Mouse (Mus musculus) spleen, embryonic (tissue): Measurements from ENCODE around the gene Kif12.

Experiments used
- CTCF ChIA-PET: fragments of 350-600 bp; sonication (Branson Sonifier 250); formaldehyde crosslinking; loops from one replicate; lab custom pipeline; 2022; lab: Charles Lee

Kif12 gene

DNA sequence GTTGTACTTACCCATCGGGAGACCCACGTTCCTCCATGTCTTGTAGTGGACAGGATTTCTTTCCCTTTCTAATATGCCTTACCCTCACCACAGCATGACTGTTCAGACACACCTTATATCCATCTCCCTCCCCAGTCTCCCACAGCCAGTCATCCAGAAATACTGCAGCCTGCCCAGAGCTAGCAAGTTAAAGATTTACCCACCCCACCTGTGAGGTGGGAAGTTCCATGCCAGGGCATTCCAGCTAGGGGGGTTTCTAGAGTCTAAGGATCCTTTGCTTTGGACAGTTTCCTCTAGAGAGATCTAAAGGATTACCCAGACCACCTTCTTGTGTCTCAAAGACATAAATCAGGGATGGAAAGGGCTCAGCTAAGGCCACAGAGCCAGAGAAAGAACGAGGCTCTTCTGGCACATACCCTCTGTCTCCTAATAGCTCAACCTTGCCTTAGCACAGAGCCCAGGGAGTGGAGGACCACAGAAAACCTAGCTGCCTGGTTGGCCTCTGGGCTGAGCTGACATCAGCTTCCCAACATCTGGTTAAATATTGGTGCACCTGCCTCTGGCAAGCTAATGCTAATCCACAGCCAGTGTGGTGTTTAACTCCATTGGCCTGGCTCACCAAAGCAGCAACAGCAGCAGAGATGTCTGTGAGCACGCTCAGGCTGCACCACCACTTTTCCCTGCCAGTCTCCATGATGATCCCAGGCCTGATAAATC, at the start of gene Kif12:
TSS of gene Kif12 (minus strand) at position 163 of the 717 bp plus-strand sequence.
- CTCF ChIA-PET: no interaction called here

DNA sequence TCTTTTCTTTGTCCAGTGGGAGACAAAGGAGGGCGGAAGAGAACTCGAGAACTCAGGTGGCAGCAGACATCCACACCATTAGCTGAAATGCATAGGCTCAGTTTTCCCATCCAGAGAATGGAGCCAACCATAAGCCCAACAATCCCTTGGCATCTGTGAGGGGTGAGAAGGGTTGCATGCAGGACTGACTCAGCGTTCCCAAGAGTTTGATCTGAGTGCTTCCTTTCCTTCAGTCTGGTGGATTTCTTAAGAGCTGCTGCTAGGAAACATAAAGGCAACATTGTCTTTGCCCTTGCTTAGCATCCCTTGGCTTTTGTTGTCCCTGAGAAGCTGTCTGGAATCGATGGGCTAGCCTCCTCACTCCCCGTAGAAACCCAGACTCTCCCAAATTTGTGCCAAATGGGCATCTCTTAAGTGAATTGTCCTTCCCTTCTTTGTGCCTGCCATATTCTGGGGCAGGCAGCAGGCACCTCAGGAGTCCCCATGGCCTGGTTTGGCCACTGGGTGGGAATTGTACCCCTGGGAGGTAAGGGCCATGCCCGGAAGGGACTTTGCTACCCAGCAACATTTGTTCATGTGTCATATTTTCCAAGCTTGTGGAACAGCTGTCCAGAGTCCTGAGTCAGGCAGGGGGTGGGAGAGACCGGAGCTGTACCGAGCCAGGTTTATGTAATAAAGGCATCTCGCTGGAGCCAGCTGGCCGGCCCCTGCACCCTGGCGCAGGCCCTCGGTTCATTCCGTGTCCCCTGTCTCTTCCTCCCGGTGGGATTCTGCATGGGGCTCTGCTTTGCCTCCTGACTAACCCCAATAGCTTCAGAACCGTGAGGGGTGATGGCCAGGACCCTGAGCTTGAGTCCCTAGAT, 49.4 kb upstream of the Kif12 start:
- CTCF ChIA-PET: no interaction called here

DNA sequence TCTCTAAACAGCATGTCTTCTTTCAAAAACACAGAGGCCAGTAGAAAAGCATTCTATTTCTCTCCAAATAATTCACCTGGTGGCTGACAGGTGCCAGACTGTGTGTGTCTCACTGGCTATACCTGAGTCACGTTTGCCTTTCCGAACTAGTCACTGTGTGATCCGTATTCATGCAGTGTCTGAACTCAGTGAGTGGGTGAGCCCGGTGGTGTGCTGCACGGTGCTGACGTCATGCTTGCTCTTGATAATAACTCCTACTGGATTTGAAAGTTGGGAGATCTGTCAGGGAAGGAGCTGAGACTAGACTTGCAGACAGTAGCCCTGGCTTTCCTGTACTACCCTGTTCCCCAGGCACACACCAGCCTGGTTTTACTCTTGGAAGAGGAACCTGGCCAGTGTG, 47.7 kb upstream of the Kif12 start:
- CTCF ChIA-PET: no interaction called here

DNA sequence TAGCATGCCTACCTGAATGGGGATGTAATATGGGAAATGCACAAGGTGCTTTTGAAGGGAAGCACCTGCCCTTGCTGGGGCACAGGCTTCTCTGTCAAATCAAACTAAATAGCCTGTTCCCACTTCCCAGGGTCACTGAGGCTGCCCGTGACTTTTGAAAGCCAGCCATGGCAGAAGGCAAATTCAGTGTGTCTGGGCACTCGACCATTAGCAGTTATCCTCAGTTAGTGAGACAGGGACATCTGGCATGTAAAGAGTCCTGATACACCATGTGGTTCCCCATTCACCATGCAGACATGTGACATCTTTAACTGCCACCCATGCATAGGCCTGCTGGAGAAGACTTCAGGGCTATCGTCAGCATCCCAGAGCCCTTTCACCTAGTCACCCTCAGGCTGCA, 47.1 kb upstream of the Kif12 start:
- CTCF ChIA-PET: no interaction called here

DNA sequence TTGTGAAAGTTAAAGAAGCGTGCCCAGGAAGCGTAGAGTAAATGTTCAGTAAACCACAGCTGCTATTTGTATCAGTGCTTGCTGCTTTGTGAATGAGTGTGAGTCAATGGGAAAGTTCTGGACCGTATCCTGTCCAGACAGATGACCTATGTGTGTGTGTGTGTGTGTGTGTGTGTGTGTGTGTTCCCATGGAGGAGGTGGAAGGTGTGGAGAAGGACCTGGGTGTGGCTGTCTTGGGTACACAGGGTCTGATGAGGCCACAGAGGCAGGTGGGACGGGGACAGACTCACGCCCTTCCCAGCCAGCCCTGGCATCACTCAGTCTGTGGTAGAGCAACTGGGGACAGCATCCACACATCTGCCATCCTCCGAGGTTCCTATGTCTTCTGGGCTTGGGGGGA, 45.6 kb upstream of the Kif12 start:
- CTCF ChIA-PET: no interaction called here

DNA sequence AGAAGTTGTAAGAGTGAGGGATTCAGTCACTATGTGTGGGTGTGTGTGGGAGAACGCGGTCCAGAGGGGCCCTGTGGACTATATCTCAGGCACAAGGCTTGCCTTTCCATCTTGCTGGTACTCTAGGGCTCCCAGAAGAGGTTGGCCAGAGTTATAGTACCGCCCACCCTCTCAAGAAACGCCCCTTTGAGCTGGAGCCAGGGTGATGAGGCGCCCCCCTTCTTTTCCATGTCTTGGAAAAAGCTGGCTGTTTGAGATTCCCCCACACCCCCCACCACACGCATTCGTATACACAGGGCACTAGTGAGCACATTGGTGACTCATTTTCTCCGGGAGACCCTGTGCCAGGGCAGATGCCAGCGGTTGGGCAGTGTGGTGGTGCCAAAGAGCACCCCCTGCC, 44.6 kb upstream of the Kif12 start:
- CTCF ChIA-PET: no interaction called here

DNA sequence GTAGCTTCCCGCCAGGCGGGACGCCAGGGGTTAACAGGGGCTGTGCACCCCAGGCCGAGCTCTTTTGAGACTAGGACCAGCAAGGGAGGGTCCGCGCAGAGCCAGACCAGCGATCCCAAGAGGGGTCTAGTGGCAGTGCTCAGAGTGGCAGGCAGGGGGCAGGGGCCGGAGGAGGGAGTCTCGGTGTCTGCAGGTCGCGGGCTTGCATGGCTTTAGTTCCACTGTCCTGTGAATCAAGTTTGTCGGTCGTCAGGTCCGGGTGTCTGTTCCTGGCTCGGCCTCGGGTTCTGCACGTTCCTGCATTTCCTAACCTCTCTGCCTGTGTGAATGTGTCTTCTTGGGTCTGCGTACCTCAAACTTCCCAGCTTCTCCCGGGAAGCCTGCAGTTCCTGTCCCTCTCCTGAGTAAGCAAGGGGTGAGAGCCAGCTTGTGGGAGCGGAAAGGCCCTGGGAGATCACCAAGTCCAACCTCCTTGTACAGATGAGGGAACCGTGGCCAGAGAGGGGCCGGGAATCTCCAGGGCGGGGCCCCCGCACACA, 44.1 kb upstream of the Kif12 start:
- CTCF ChIA-PET: interaction anchor here (0.5 kb wide), 1 partner anchor 104 kb away, joined by 3 read pairs; no protein-coding TSS in a partner anchor

DNA sequence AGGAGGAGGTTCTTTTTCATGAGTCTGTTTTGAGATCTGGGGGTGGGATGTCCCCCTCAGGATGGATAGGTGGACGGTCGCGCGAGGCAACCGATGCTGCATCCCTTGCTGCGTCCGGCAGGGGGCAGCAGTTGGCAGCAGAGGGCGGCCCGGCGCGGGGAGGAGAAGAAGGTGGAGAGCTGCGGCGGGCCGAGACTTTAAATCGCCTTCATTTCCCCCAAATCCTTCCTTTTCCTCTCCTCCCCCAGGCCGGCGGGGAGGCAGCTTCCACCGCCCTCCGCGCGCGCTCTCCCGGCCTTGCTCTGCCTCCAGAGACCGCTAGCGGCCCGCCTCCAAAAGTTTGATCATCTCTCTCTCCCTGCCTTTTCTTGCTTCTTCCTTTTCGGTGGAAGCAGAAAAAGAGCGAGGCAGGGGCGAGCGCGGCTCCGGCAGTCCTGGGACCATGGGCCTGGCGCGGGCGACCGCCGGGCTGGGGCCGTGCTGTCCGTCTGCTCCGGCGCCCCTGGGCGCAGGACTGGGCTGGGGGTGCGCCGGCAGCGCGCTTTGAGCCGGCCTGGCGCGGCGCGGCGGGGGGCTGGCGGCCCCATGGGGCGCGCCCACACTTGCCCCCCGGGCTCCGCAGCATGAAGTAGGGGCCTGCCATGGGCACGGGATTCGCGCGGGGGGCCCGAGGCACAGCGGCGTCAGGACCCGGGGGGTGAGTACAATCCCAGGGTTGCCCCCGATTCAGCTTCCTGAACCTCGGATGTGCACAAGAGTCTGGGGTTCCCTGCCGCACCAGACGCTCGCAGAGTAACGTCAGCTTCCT, 43.5 kb upstream of the Kif12 start:
- CTCF ChIA-PET: interaction anchor here (0.5 to 0.9 kb wide), 2 partner anchors 93 to 105 kb away, joined by 3 read pairs; no protein-coding TSS in a partner anchor

DNA sequence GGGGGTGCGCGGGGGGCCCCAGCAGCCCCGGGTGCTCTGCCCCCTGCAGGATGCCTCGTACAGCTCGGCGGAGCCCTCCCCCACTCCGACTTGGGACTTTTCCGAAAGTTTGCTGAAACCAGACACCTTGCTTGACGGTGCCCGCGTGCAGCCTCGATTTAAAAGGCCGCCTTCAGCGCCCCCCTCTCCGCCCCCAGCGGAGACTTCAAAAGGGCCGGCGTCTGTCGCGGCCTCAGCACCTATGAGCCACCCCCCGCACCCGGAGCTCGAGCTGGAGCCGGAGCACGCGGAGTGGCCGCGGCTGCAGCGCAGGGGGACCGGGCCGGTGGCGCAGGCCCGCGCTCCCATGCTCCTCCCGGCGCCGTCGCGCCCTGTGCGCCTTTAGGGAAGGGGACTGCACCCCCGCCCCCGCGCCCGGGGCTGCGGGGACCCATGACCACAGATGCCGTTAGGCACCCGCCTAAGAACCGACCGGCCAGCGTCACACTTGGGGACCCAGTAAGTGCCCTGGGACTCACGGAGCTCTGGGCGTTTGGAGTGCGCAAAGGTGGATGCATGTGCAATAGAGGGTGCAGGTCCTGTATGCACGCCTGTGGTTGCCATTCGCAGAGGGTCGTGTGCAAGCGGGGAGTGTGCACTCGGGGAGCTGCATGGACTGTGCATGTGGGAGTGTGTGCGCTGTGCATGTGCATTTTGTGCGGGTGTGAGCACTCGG, 42.1 kb upstream of the Kif12 start, which contains the start of gene Col27a1:
TSS of gene Col27a1 (plus strand) at position 98 of the 715 bp plus-strand sequence.
- CTCF ChIA-PET: interaction anchor here (0.5 to 0.9 kb wide), 3 partner anchors 37 to 94 kb away, joined by 3 read pairs; no protein-coding TSS in a partner anchor

DNA sequence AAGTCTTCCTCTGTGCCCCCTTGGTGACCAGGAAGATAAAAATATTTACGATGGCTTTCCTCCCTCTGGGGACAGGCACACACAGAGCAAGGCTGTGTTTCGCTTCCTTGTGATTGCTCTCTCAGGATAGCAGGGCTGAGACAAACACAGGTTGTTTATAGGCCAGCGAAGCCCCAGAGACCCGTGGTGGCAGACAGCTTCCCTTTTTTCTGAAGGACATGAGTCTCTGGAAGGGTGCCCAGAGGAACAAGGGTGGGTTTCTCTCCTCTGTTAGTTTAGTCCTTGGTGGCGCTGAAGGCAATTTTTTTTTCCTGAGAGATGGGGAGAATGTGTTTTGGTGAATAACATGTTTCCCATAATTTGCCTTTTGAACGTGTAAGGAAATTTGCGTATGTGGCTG, 33.7 kb upstream of the Kif12 start:
- CTCF ChIA-PET: no interaction called here

DNA sequence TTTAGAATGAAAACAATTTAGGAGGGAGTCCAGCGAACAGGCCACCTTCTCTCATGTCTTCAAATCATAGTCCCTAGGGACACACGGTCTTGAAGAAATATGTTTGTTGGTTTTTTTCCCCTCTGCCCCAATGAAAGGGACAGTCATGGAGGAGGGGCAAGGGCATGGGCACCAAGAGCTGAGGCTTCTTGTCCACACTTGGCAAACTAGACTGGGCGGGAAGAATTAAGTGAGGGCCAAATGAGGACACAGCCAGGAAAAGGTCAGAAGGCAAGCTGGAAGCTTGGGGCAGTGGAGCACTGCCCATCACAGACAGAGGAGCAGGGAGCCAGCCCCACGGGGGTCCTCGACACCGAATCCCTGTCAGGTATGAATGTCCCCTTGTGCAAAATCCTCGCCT, 31.9 kb upstream of the Kif12 start:
- CTCF ChIA-PET: no interaction called here

DNA sequence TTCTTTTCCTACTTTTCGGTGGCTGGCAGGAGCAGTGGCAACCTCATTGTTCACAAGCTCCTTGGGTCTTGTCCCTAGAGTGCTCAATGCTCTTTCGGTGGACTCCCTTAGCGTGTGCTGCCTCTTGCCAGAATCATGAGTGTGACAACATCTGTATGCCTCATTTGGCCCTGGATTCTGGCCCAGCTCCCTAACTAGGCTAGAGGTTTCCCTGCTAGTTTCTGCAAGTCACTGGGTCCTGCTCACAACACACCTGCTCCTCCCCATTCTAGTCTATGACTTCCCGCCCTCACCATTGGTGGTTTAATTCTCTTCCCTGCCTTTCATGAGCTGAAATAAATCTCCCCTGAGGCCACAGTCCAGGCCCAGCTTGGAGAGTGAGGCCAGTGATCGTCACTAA, 27.4 kb upstream of the Kif12 start:
- CTCF ChIA-PET: no interaction called here

DNA sequence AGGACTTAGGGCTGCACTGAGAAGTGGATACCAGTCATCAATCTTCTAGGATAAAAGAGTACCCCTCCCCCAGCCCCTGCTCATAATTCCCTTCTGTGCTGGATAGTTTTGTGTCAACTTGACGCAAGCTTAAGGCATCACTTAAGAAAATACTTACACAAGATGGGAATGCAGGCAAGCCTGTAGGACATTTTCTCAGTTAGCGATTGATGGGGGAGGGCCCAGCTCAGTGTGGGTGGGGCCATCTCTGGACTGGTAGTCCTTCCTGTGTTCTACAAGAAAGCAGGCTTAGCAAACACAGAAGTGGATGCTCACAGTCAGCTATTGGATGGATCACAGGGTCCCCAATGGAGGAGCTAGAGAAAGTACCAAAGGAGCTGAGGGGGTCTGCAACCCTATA, 22.4 kb upstream of the Kif12 start:
- CTCF ChIA-PET: no interaction called here

DNA sequence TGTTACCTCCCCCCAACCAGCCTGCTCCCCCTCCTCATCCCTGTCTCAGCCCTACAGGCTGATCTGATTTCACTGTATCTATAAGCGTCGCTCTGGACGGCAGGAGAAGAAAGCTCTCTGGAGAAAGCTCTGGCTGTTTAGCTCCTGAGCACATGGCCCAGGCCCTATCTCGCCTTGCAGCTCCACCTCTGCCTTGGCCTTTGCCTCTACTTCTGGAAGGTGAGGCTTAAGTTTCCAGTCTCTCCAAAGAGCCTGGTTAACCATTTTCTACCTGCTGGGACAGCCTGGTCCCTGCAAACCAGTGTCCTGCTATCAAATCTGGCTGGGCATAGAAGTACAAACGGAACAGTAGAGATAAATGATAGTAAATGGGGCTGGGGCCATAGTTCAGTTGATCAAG, 19.7 kb upstream of the Kif12 start:
- CTCF ChIA-PET: no interaction called here

DNA sequence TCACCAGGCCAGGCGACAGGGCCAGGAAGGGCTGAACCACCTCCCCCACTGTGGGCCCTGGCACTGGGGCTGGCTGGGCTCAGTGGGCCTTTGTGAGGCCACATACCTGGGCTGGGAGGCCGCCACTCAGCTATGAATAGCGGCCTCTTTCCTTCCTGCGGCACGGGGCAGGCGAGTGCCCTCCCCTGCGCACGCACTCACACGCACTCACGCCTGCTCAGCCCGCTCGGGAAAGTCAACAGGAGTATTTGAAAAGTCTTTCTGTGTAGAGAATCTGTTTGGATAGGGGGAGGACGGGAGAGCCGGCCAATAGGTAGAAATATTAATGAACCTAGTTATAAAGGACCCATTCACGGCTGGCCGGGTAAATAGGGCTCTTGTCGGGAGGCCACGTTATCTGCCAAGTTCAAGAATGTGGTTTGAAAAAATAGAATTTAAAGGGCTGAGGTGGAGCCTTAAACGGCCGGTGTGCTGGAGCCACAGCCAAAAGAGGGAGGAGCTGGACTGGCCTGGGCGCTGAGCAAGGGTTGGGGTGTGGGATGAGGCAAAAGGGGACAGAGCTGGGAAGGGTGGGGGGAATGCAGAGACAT, 14.4 kb upstream of the Kif12 start:
- CTCF ChIA-PET: no interaction called here

DNA sequence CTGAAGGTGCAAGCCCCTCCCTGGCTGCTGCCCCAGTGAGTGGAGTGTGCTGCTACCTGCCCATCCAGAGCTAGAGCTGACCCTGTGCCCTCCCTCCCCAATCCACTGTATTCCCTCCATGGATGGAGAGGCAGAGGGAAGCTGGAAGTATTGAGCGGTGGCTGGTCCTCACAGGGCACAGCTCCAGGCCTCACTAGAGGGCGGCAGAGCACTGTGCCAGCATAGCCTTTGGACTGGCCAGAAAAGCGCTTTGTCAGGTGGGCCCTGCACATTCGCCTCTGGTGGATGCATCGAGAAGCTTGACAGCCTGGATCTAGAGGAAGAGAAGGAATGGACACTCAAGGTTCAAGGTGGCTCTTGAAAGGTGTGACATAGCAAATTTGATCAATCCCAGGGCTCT, 9.6 kb upstream of the Kif12 start:
- CTCF ChIA-PET: interaction anchor here (0.8 to 1.3 kb wide), 3 partner anchors 20 to 124 kb away, joined by 3 read pairs; no protein-coding TSS in a partner anchor

DNA sequence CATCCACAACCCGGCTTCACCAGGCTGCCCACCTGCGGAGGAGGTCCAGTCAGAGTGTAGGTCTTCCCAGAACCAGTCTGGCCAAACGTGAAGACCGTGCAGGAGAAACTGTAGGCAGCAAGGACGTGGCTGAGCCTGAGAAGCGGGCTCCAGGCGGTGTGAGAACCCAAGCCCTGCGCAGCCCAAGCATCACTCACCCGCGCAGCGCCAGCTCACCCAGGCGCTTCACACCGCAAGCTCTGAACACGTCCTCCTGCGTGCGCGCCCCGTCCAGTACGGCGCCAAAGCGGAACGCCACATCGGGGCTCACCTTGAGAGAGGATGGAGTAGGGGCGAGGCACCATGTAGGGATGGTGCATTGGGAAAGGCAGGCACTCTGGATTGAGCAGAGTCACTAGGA, 809 bp downstream of the Kif12 start:
- CTCF ChIA-PET: no interaction called here

DNA sequence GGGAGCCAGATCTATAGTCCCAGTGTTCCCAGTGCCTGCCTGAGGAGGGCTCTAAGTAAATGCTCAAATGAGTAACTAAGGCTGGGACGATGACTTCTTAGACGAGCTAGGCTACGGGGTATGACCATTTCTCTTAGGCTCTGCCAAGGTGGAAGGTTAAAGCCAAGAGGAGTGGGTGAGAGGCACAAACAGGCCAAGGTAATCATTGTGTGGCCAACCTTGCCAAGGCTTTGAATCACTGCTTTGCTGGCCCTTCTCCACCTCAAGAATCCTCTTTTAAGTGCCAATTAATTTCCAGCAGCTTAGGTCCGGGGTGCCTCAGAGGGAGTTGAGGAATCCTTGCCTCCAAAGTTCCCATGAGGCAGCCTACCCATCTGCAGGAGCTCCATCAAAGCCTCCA, 1.9 kb downstream of the Kif12 start:
- CTCF ChIA-PET: no interaction called here

DNA sequence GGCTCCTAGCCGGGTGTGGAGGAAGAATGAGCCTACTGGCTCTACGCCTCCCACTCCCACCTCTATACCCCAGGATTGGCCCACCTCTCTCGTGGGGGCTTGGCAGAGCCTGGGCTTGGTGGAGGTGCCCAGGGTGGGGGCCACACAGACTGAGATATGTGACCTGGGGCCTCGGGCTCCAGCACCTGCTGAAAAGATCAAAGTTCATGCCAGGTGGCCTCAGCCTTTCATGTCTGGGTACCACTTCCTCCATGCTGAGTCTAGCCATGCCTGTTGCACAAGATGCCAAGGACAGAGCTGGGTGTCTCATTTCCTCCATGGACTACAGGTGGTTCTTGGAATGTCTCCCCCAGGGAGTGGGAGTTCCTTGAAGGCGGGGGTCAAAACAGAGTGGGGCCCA, 5.6 kb downstream of the Kif12 start:
- CTCF ChIA-PET: no interaction called here

DNA sequence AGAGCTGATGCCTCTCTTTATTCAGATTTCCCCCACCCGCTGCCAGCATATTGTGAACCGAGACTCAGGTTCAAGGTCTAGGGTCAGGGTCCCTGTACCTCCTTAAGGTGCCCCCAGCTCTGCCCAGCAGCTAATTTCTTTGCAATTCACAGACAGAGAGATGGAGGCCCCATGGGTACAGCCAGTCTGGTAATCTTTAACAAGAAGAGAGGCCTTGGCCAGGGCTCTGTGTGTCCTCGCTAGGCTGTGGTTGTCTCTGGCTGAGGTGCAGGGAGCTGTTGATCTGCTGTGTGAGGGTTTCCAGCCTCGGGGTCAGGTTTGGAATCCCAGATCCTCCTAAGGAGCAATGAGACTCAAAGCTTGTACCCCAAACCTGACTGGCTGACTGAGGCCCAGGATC, 6.3 kb downstream of the Kif12 start:
- CTCF ChIA-PET: no interaction called here
